Mouse (Mus musculus): ENCODE data around the gene Dlg5. TPM values are rescaled to one million over a fixed set of nuclear protein-coding genes. Genes with fewer than 3 reads are reported as not detected.

The Dlg5 gene
- polyA plus RNA-seq, 1 experiment from 2014 or later: 6.0 TPM

DNA sequence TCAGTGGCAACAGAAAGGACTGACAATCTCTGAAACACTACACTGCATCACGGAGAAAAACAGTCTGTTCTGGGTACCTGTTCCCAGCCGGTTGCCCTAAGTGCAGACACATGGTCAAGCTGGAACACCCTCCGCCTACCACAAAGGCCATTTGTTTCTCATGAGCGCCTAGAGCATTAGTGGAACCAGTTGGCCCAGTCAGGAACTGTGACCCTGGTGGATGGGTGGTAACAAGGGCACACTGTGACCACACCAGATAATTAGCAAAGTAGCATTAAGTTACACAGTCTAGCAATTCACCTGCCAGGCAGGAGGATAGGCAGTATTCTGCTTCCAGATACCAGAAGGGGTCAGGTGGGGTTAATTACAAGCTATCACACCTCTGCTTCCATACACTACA, 29.7 kb downstream of the Dlg5 start:
- no peak overlapping the region for H3K27ac ChIP-seq (ENCODE audit: low read length)
- H3K4me1 ChIP-seq (ENCODE audit: insufficient read depth, low read depth, low read length): peaks cover 16% of the 10 kb centered on the region; the same call in 1 of the 2 replicates
- no peak overlapping the region for H3K4me3 ChIP-seq (ENCODE audit: low read depth, low read length)
- DNase-seq (ENCODE audit: low spot score) (no peak), ATAC-seq (no peak)
- no peak overlapping the region for H3K9ac ChIP-seq (replicated peaks; ENCODE audit: low read depth)
- 53% methylated on average over 4 of the region's 4 CpGs for WGBS
- no peaks in the 10 kb centered on the region for H3K9me3 ChIP-seq (ENCODE audit: low read length)
- H3K4me2 ChIP-seq (replicated peaks; ENCODE audit: low read depth, low read length): no peak overlapping the region
- no peak for TF ChIP-seq EP300 (IDR thresholded peaks at IDR 0.05)
- no peak for TF ChIP-seq CTCF (IDR thresholded peaks at IDR 0.05)
- no peaks in the 10 kb centered on the region for H3K36me3 ChIP-seq (ENCODE audit: insufficient read depth, low read length)
- H3K27me3 ChIP-seq (replicated peaks; ENCODE audit: insufficient read depth, low read length): no peaks in the 10 kb centered on the region

DNA sequence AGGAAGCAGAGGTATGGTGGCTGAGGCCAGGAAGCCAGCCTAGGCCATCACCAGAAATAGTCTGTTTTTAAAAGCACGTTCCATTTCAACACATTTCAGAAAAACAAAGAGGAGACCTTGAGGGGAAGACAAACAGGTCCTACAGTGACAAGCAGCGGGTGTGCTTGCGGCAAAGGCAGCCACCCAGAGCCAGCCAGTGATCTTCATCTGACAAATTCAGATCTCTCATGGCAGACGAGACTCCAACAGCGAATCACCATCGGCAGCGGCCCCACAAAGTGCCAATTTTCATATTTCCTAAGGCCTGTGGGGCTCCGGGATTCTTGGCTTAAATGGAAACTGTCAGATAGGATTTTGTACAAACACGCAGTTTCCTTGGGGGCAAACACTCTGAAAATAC, 31.3 kb downstream of the Dlg5 start:
- TF ChIP-seq EP300 (IDR thresholded peaks at IDR 0.05): no peak
- TF ChIP-seq CTCF (IDR thresholded peaks at IDR 0.05): no peak
- H3K9me3 ChIP-seq (ENCODE audit: low read length): no peaks in the 10 kb centered on the region
- H3K27me3 ChIP-seq (replicated peaks; ENCODE audit: insufficient read depth, low read length): no peaks in the 10 kb centered on the region
- no peak overlapping the region for H3K4me2 ChIP-seq (replicated peaks; ENCODE audit: low read depth, low read length)
- DNase-seq (ENCODE audit: low spot score) (no peak), ATAC-seq (no peak)
- no peak overlapping the region for H3K27ac ChIP-seq (ENCODE audit: low read length)
- H3K4me3 ChIP-seq (ENCODE audit: low read depth, low read length): no peak overlapping the region
- H3K9ac ChIP-seq (replicated peaks; ENCODE audit: low read depth): no peak overlapping the region
- no peaks in the 10 kb centered on the region for H3K36me3 ChIP-seq (ENCODE audit: insufficient read depth, low read length)
- peaks cover 16% of the 10 kb centered on the region; the same call in 1 of the 2 replicates for H3K4me1 ChIP-seq (ENCODE audit: insufficient read depth, low read depth, low read length)
- WGBS: 69% methylated on average over 9 of the region's 9 CpGs

GRCm38 (mm10) chr14:24213336-24213735, 32.4 kb downstream of the Dlg5 start:
- Histone ChIP-seq H3K4me2 (replicated peaks; ENCODE audit: low read depth, low read length) (no peak overlapping the region), H3K9ac (replicated peaks; ENCODE audit: low read depth) (no peak overlapping the region), H3K27me3 (replicated peaks; ENCODE audit: insufficient read depth, low read length) (no peaks in the 10 kb centered on the region), H3K4me3 (ENCODE audit: low read depth, low read length) (no peak overlapping the region), H3K27ac (ENCODE audit: low read length) (no peak overlapping the region), H3K36me3 (ENCODE audit: insufficient read depth, low read length) (no peaks in the 10 kb centered on the region), H3K9me3 (ENCODE audit: low read length) (no peaks in the 10 kb centered on the region), H3K4me1 (ENCODE audit: insufficient read depth, low read depth, low read length) (peaks cover 16% of the 10 kb centered on the region; the same call in 1 of the 2 replicates)
- TF ChIP-seq EP300 (IDR thresholded peaks at IDR 0.05) (no peak), CTCF (IDR thresholded peaks at IDR 0.05) (no peak)
- no peak for ATAC-seq
- WGBS: 42% methylated on average over 2 of the region's 2 CpGs
- no peak for DNase-seq (ENCODE audit: low spot score)

GRCm38 (mm10) chr14:24212861-24213260, 32.9 kb downstream of the Dlg5 start:
- H3K4me2 ChIP-seq (replicated peaks; ENCODE audit: low read depth, low read length): no peak overlapping the region
- peaks cover 16% of the 10 kb centered on the region; the same call in 1 of the 2 replicates for H3K4me1 ChIP-seq (ENCODE audit: insufficient read depth, low read depth, low read length)
- H3K4me3 ChIP-seq (ENCODE audit: low read depth, low read length): no peak overlapping the region
- H3K9ac ChIP-seq (replicated peaks; ENCODE audit: low read depth): no peak overlapping the region
- ATAC-seq (no peak), DNase-seq (ENCODE audit: low spot score) (no peak)
- 38% methylated on average over 5 of the region's 5 CpGs for WGBS
- H3K36me3 ChIP-seq (ENCODE audit: insufficient read depth, low read length): no peaks in the 10 kb centered on the region
- no peaks in the 10 kb centered on the region for H3K9me3 ChIP-seq (ENCODE audit: low read length)
- no peaks in the 10 kb centered on the region for H3K27me3 ChIP-seq (replicated peaks; ENCODE audit: insufficient read depth, low read length)
- H3K27ac ChIP-seq (ENCODE audit: low read length): no peak overlapping the region
- TF ChIP-seq CTCF (IDR thresholded peaks at IDR 0.05): no peak
- no peak for TF ChIP-seq EP300 (IDR thresholded peaks at IDR 0.05)

DNA sequence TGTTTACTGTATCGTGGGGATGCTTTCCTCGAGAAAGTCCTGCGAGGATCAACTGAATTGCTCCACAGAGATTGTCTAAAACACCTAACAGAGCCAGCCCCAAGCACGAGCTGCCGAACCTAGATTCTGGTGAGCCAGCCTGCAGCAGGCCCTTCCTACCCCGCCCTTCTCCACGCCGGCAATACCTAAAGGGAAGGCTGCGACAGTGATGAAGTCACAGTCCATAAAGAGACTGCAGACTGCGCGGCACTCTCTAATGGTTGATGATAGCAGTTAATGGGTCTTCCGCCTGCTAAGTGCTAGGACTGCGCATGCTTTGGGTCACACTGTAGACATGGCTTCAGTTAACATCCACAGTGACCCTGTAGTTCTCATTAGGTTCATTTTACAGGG, 38.4 kb downstream of the Dlg5 start:
- H3K36me3 ChIP-seq (ENCODE audit: insufficient read depth, low read length): no peaks in the 10 kb centered on the region
- 48% methylated on average over 13 of the region's 13 CpGs for WGBS
- DNase-seq (ENCODE audit: low spot score): no peak
- TF ChIP-seq CTCF (IDR thresholded peaks at IDR 0.05) (no peak), EP300 (IDR thresholded peaks at IDR 0.05) (no peak)
- peaks cover 9% of the 10 kb centered on the region; the same call in 1 of the 2 replicates for H3K4me1 ChIP-seq (ENCODE audit: insufficient read depth, low read depth, low read length)
- no peaks in the 10 kb centered on the region for H3K27me3 ChIP-seq (replicated peaks; ENCODE audit: insufficient read depth, low read length)
- H3K27ac ChIP-seq (ENCODE audit: low read length): no peak overlapping the region
- H3K4me3 ChIP-seq (ENCODE audit: low read depth, low read length): no peak overlapping the region
- H3K9me3 ChIP-seq (ENCODE audit: low read length): no peaks in the 10 kb centered on the region
- no peak overlapping the region for H3K4me2 ChIP-seq (replicated peaks; ENCODE audit: low read depth, low read length)
- ATAC-seq: no peak
- H3K9ac ChIP-seq (replicated peaks; ENCODE audit: low read depth): no peak overlapping the region

GRCm38 (mm10) chr14:24206736-24207359, 38.9 kb downstream of the Dlg5 start:
- Histone ChIP-seq H3K4me2 (replicated peaks; ENCODE audit: low read depth, low read length) (no peak overlapping the region), H3K36me3 (ENCODE audit: insufficient read depth, low read length) (no peaks in the 10 kb centered on the region), H3K9me3 (ENCODE audit: low read length) (no peaks in the 10 kb centered on the region), H3K27ac (ENCODE audit: low read length) (no peak overlapping the region), H3K9ac (replicated peaks; ENCODE audit: low read depth) (no peak overlapping the region), H3K4me1 (ENCODE audit: insufficient read depth, low read depth, low read length) (peaks cover 9% of the 10 kb centered on the region; the same call in 1 of the 2 replicates), H3K4me3 (ENCODE audit: low read depth, low read length) (no peak overlapping the region), H3K27me3 (replicated peaks; ENCODE audit: insufficient read depth, low read length) (no peaks in the 10 kb centered on the region)
- ATAC-seq: peak; percentile 91
- TF ChIP-seq EP300 (IDR thresholded peaks at IDR 0.05) (no peak), CTCF (IDR thresholded peaks at IDR 0.05) (no peak)
- peak; percentile 80 for DNase-seq (ENCODE audit: low spot score)
- 45% methylated on average over 12 of the region's 12 CpGs for WGBS
